Mouse (Mus musculus): ENCODE data around the gene Dcaf17. TPM values are rescaled to one million over a fixed set of nuclear protein-coding genes. Genes with fewer than 3 reads are reported as not detected.

Gene Dcaf17
- polyA plus RNA-seq, 1 experiment from 2014 or later = 34.1 TPM

- peak overlapping the region; percentile 12; the same call in 1 of the 2 replicates for H3K27ac ChIP-seq (ENCODE audit: low read depth, low read length)
- H3K9me3 ChIP-seq (ENCODE audit: control insufficient read depth, low read length) = no peaks in the 10 kb centered on the region
- H3K4me3 ChIP-seq (ENCODE audit: low read length) = no peak overlapping the region
- ATAC-seq (ENCODE audit: low FRiP score, low TSS enrichment) = no peak
- no peak overlapping the region for H3K9ac ChIP-seq (ENCODE audit: low read depth, low read length)
- no peaks in the 10 kb centered on the region for H3K36me3 ChIP-seq (ENCODE audit: control insufficient read depth, insufficient read depth, low read length)
- H3K27me3 ChIP-seq (ENCODE audit: control insufficient read depth, insufficient read depth, low read length) = no peaks in the 10 kb centered on the region
- WGBS = 54% methylated on average over 12 of the region's 12 CpGs
- no peak overlapping the region for H3K4me2 ChIP-seq (replicated peaks; ENCODE audit: low read depth, low read length)
- no peaks in the 10 kb centered on the region for H3K4me1 ChIP-seq (ENCODE audit: control insufficient read depth, insufficient read depth, low read length)
These were observed 29.4 kb upstream of the Dcaf17 start for GRCm38 (mm10) chr2:71025576-71026315.

- WGBS = 47% methylated on average over 5 of the region's 5 CpGs
- Histone ChIP-seq H3K27ac (ENCODE audit: low read depth, low read length) (no peak overlapping the region), H3K27me3 (ENCODE audit: control insufficient read depth, insufficient read depth, low read length) (no peaks in the 10 kb centered on the region), H3K4me3 (ENCODE audit: low read length) (no peak overlapping the region), H3K36me3 (ENCODE audit: control insufficient read depth, insufficient read depth, low read length) (no peaks in the 10 kb centered on the region), H3K4me2 (replicated peaks; ENCODE audit: low read depth, low read length) (no peak overlapping the region), H3K9me3 (ENCODE audit: control insufficient read depth, low read length) (no peaks in the 10 kb centered on the region), H3K4me1 (ENCODE audit: control insufficient read depth, insufficient read depth, low read length) (no peaks in the 10 kb centered on the region), H3K9ac (ENCODE audit: low read depth, low read length) (no peak overlapping the region)
- peak; percentile 87 for ATAC-seq (ENCODE audit: low FRiP score, low TSS enrichment)
These were observed 28.3 kb upstream of the Dcaf17 start for GRCm38 (mm10) chr2:71026787-71027186.

GRCm38 (mm10) chr2:71027631-71028030 lies 27.5 kb upstream of the Dcaf17 start:
- H3K9me3 ChIP-seq (ENCODE audit: control insufficient read depth, low read length) = no peaks in the 10 kb centered on the region
- 98% methylated on average over 9 of the region's 9 CpGs for WGBS
- no peak for ATAC-seq (ENCODE audit: low FRiP score, low TSS enrichment)
- H3K4me2 ChIP-seq (replicated peaks; ENCODE audit: low read depth, low read length) = no peak overlapping the region
- no peak overlapping the region for H3K4me3 ChIP-seq (ENCODE audit: low read length)
- no peaks in the 10 kb centered on the region for H3K36me3 ChIP-seq (ENCODE audit: control insufficient read depth, insufficient read depth, low read length)
- H3K9ac ChIP-seq (ENCODE audit: low read depth, low read length) = no peak overlapping the region
- no peaks in the 10 kb centered on the region for H3K4me1 ChIP-seq (ENCODE audit: control insufficient read depth, insufficient read depth, low read length)
- no peak overlapping the region for H3K27ac ChIP-seq (ENCODE audit: low read depth, low read length)
- no peaks in the 10 kb centered on the region for H3K27me3 ChIP-seq (ENCODE audit: control insufficient read depth, insufficient read depth, low read length)

- Histone ChIP-seq H3K27ac (ENCODE audit: low read depth, low read length) (no peak overlapping the region), H3K4me1 (ENCODE audit: control insufficient read depth, insufficient read depth, low read length) (no peaks in the 10 kb centered on the region), H3K4me3 (ENCODE audit: low read length) (no peak overlapping the region), H3K36me3 (ENCODE audit: control insufficient read depth, insufficient read depth, low read length) (no peaks in the 10 kb centered on the region), H3K9me3 (ENCODE audit: control insufficient read depth, low read length) (no peaks in the 10 kb centered on the region), H3K4me2 (replicated peaks; ENCODE audit: low read depth, low read length) (no peak overlapping the region), H3K27me3 (ENCODE audit: control insufficient read depth, insufficient read depth, low read length) (no peaks in the 10 kb centered on the region), H3K9ac (ENCODE audit: low read depth, low read length) (no peak overlapping the region)
- 82% methylated on average over 2 of the region's 2 CpGs for WGBS
- no peak for ATAC-seq (ENCODE audit: low FRiP score, low TSS enrichment)
These were observed 24.5 kb upstream of the Dcaf17 start for GRCm38 (mm10) chr2:71030663-71031062.

- no peak for ATAC-seq (ENCODE audit: low FRiP score, low TSS enrichment)
- H3K4me1 ChIP-seq (ENCODE audit: control insufficient read depth, insufficient read depth, low read length) = no peaks in the 10 kb centered on the region
- no peak overlapping the region for H3K4me3 ChIP-seq (ENCODE audit: low read length)
- no peak overlapping the region for H3K9ac ChIP-seq (ENCODE audit: low read depth, low read length)
- no peaks in the 10 kb centered on the region for H3K27me3 ChIP-seq (ENCODE audit: control insufficient read depth, insufficient read depth, low read length)
- H3K36me3 ChIP-seq (ENCODE audit: control insufficient read depth, insufficient read depth, low read length) = no peaks in the 10 kb centered on the region
- no peaks in the 10 kb centered on the region for H3K9me3 ChIP-seq (ENCODE audit: control insufficient read depth, low read length)
- no peak overlapping the region for H3K27ac ChIP-seq (ENCODE audit: low read depth, low read length)
- no peak overlapping the region for H3K4me2 ChIP-seq (replicated peaks; ENCODE audit: low read depth, low read length)
- WGBS = 83% methylated on average over 18 of the region's 18 CpGs
These were observed 22.9 kb upstream of the Dcaf17 start for GRCm38 (mm10) chr2:71031973-71032794.

GRCm38 (mm10) chr2:71033014-71033413 lies 22.1 kb upstream of the Dcaf17 start:
- no peaks in the 10 kb centered on the region for H3K9me3 ChIP-seq (ENCODE audit: control insufficient read depth, low read length)
- H3K4me2 ChIP-seq (replicated peaks; ENCODE audit: low read depth, low read length) = no peak overlapping the region
- WGBS = 87% methylated on average over 4 of the region's 4 CpGs
- no peak overlapping the region for H3K27ac ChIP-seq (ENCODE audit: low read depth, low read length)
- no peaks in the 10 kb centered on the region for H3K27me3 ChIP-seq (ENCODE audit: control insufficient read depth, insufficient read depth, low read length)
- H3K36me3 ChIP-seq (ENCODE audit: control insufficient read depth, insufficient read depth, low read length) = no peaks in the 10 kb centered on the region
- no peak overlapping the region for H3K4me3 ChIP-seq (ENCODE audit: low read length)
- no peaks in the 10 kb centered on the region for H3K4me1 ChIP-seq (ENCODE audit: control insufficient read depth, insufficient read depth, low read length)
- ATAC-seq (ENCODE audit: low FRiP score, low TSS enrichment) = no peak
- no peak overlapping the region for H3K9ac ChIP-seq (ENCODE audit: low read depth, low read length)

- no peak for ATAC-seq (ENCODE audit: low FRiP score, low TSS enrichment)
- 75% methylated on average over 8 of the region's 8 CpGs for WGBS
- no peaks in the 10 kb centered on the region for H3K27me3 ChIP-seq (ENCODE audit: control insufficient read depth, insufficient read depth, low read length)
These were observed 21.1 kb upstream of the Dcaf17 start for GRCm38 (mm10) chr2:71033987-71034386.

GRCm38 (mm10) chr2:71037447-71037846 lies 17.7 kb upstream of the Dcaf17 start:
- H3K4me1 ChIP-seq (ENCODE audit: control insufficient read depth, insufficient read depth, low read length) = no peaks in the 10 kb centered on the region
- H3K36me3 ChIP-seq (ENCODE audit: control insufficient read depth, insufficient read depth, low read length) = no peaks in the 10 kb centered on the region
- H3K9me3 ChIP-seq (ENCODE audit: control insufficient read depth, low read length) = no peaks in the 10 kb centered on the region
- no peak overlapping the region for H3K9ac ChIP-seq (ENCODE audit: low read depth, low read length)
- no peak overlapping the region for H3K4me3 ChIP-seq (ENCODE audit: low read length)
- H3K4me2 ChIP-seq (replicated peaks; ENCODE audit: low read depth, low read length) = no peak overlapping the region
- no peaks in the 10 kb centered on the region for H3K27me3 ChIP-seq (ENCODE audit: control insufficient read depth, insufficient read depth, low read length)
- ATAC-seq (ENCODE audit: low FRiP score, low TSS enrichment) = no peak
- H3K27ac ChIP-seq (ENCODE audit: low read depth, low read length) = no peak overlapping the region
- WGBS = 83% methylated on average over 6 of the region's 6 CpGs

More at GRCm38 (mm10) chr2:71033987-71034386, 21.1 kb upstream of the Dcaf17 start:
- Histone ChIP-seq H3K9ac (ENCODE audit: low read depth, low read length) (no peak overlapping the region), H3K27ac (ENCODE audit: low read depth, low read length) (no peak overlapping the region), H3K4me3 (ENCODE audit: low read length) (no peak overlapping the region), H3K9me3 (ENCODE audit: control insufficient read depth, low read length) (no peaks in the 10 kb centered on the region), H3K4me2 (replicated peaks; ENCODE audit: low read depth, low read length) (no peak overlapping the region), H3K4me1 (ENCODE audit: control insufficient read depth, insufficient read depth, low read length) (no peaks in the 10 kb centered on the region), H3K36me3 (ENCODE audit: control insufficient read depth, insufficient read depth, low read length) (no peaks in the 10 kb centered on the region)
